Mouse (Mus musculus) embryo, embryonic 9.5 days (tissue): Measurements from ENCODE around the gene Eif3i.

Experiments used
- DNase-seq: peaks from one replicate; pipeline ENCODE4 v3.0.0-alpha.2; 2017; ENCODE audit errors: extremely low spot score

The Eif3i gene

GRCm38 (mm10) chr4:129600233-129601158, at the start of gene Eif3i, which contains the start of gene Tmem234:
Gene Eif3i (minus strand): TSS chr4:129600648.
Gene Tmem234 (plus strand): TSS chr4:129600668.
- peak; percentile 84 for DNase-seq

- DNase-seq, result no peak
Observed at GRCm38 (mm10) chr4:129648656-129649055, 48.2 kb upstream of the Eif3i start.

- no peak for DNase-seq
Observed at GRCm38 (mm10) chr4:129645204-129645603, 44.8 kb upstream of the Eif3i start.

- DNase-seq, result no peak
Observed at GRCm38 (mm10) chr4:129641756-129642155, 41.3 kb upstream of the Eif3i start.

GRCm38 (mm10) chr4:129640638-129641467, 40.4 kb upstream of the Eif3i start, which contains the start of gene Txlna:
Gene Txlna (minus strand): TSS chr4:129641065.
- DNase-seq, result peak; percentile 95

GRCm38 (mm10) chr4:129640101-129640637, 39.7 kb upstream of the Eif3i start:
- peak; percentile 8 for DNase-seq

- no peak for DNase-seq
Observed at GRCm38 (mm10) chr4:129639221-129639620, 38.8 kb upstream of the Eif3i start.

GRCm38 (mm10) chr4:129633852-129634251, 33.4 kb upstream of the Eif3i start:
- DNase-seq, result no peak

GRCm38 (mm10) chr4:129631867-129632266, 31.4 kb upstream of the Eif3i start:
- DNase-seq, result no peak

GRCm38 (mm10) chr4:129630944-129631343, 30.5 kb upstream of the Eif3i start:
- DNase-seq, result no peak

GRCm38 (mm10) chr4:129626035-129626434, 25.6 kb upstream of the Eif3i start:
- no peak for DNase-seq

GRCm38 (mm10) chr4:129625496-129625895, 25.0 kb upstream of the Eif3i start:
- DNase-seq, result no peak

- DNase-seq, result peak; percentile 69
Observed at GRCm38 (mm10) chr4:129625029-129625370, 24.6 kb upstream of the Eif3i start.

- peak; percentile 85 for DNase-seq
Observed at GRCm38 (mm10) chr4:129624281-129625028, 24.0 kb upstream of the Eif3i start.

GRCm38 (mm10) chr4:129623681-129624091, 23.2 kb upstream of the Eif3i start, which contains the start of gene Ccdc28b:
Gene Ccdc28b (minus strand): TSS chr4:129623947.
- peak; percentile 50 for DNase-seq

- DNase-seq, result no peak
Observed at GRCm38 (mm10) chr4:129622803-129623535, 22.5 kb upstream of the Eif3i start.

GRCm38 (mm10) chr4:129622120-129622802, 21.8 kb upstream of the Eif3i start:
- no peak for DNase-seq

- no peak for DNase-seq
Observed at GRCm38 (mm10) chr4:129621283-129621841, 20.9 kb upstream of the Eif3i start.

GRCm38 (mm10) chr4:129620419-129621282, 20.2 kb upstream of the Eif3i start:
- DNase-seq, result no peak
